Mouse (Mus musculus) midbrain, embryonic 11.5 days (tissue): ENCODE data around the gene Pdilt. TPM values are rescaled to one million over a fixed set of nuclear protein-coding genes. Genes with fewer than 3 reads are reported as not detected.

Experiments
- ATAC-seq: fragments of 200-750 bp; cut with Nextera tagmentation; 2 replicates; pipeline ENCODE4 v1.8.0; 2017; ENCODE audit warnings: moderate TSS enrichment, moderate library complexity; ENCODE audit not compliant: low FRiP score
- DNase-seq: peaks from one replicate; pipeline ENCODE4 v3.0.0; 2015; ENCODE audit warnings: low spot score; ENCODE audit errors: missing footprints
- H3K27ac ChIP-seq: fragments of 300-500 bp; sonication (generic); 2 replicates; pipeline ENCODE4 v1.5.1; 2014; ENCODE audit warnings: low read depth, low read length
- H3K27me3 ChIP-seq: fragments of 300-500 bp; sonication (generic); 2 replicates; pipeline ENCODE4 v1.6.1; 2014; ENCODE audit warnings: mild to moderate bottlenecking, low read length, moderate library complexity, mixed read lengths; ENCODE audit not compliant: control insufficient read depth, insufficient read depth
- H3K36me3 ChIP-seq: fragments of 300-500 bp; sonication (generic); 2 replicates; pipeline ENCODE4 v1.6.1; 2014; ENCODE audit warnings: mild to moderate bottlenecking, low read length, moderate library complexity, mixed read lengths; ENCODE audit not compliant: control insufficient read depth, insufficient read depth
- H3K4me1 ChIP-seq: fragments of 300-500 bp; sonication (generic); 2 replicates; pipeline ENCODE4 v1.6.1; 2014; ENCODE audit warnings: low read length; ENCODE audit not compliant: control insufficient read depth, insufficient read depth
- H3K4me2 ChIP-seq: fragments of 300-500 bp; sonication (generic); 2 replicates; pipeline ENCODE4 v1.6.1; 2014; ENCODE audit warnings: mild to moderate bottlenecking, moderate library complexity
- H3K4me3 ChIP-seq: fragments of 300-500 bp; sonication (generic); 2 replicates; pipeline ENCODE4 v1.5.1; 2014; ENCODE audit warnings: low read depth, low read length
- H3K9ac ChIP-seq: fragments of 300-500 bp; sonication (generic); 2 replicates; pipeline ENCODE4 v1.6.1; 2014; ENCODE audit warnings: low read length
- H3K9me3 ChIP-seq: fragments of 300-500 bp; sonication (generic); 2 replicates; pipeline ENCODE4 v1.6.1; 2016; ENCODE audit warnings: low read length; ENCODE audit not compliant: control insufficient read depth
- WGBS: fragments of 180-500 bp; shearing (Covaris S2); extraction: QIAGEN DNeasy Blood & Tissue Kit; methylation state at CpG from one replicate; pipeline ENCODE4 v1.1.7; 2014; 5-methylcytosine and 5-hydroxymethylcytosine counted together
- polyA plus RNA-seq: library from polyadenylated mRNA; unstranded; fragments of >200 nt; fragmentation: Nextera tagmentation; extraction: Ambion mirVana; gene quantifications from 2 replicates; pipeline ENCODE4 v1.2.1, GENCODE M21; 2014

The Pdilt gene
- polyA plus RNA-seq, 1 experiment from 2014 or later, result not detected

DNA sequence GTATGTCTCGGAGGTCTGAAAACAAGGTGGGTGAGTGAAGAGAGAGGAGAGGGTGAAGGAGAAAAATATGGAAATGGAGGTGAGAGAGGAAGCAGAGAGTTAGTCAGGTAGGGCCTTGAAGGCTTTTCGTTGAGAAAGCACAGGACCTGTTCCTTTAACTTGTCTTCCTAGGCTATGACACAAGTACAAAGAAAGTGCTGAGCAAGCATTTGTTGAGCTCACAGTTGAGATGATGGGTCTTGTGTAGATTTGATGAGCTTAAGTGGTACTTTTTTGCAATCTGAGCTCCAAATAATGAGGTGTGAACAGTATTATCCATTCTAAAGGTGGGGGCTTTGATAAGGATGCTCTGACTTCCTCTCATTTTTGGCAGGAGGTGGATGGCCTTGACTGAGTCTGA is 11.1 kb upstream of the Pdilt start:
- Histone ChIP-seq H3K27ac (no peak overlapping the region), H3K27me3 (no peaks in the 10 kb centered on the region), H3K4me1 (no peaks in the 10 kb centered on the region), H3K9ac (no peak overlapping the region), H3K36me3 (no peaks in the 10 kb centered on the region), H3K4me3 (no peak overlapping the region), H3K4me2 (no peak overlapping the region), H3K9me3 (no peaks in the 10 kb centered on the region)
- WGBS, result 81% methylated on average over 2 of the region's 2 CpGs
- ATAC-seq, result no peak
- no peak for DNase-seq

GRCm38 (mm10) chr7:119532924-119533323 is 9.6 kb upstream of the Pdilt start:
- DNase-seq (no peak), ATAC-seq (no peak)
- no peaks in the 10 kb centered on the region for H3K4me1 ChIP-seq
- WGBS, result 50% methylated on average over 1 of the region's 1 CpGs
- H3K4me3 ChIP-seq, result no peak overlapping the region
- no peak overlapping the region for H3K27ac ChIP-seq
- H3K9me3 ChIP-seq, result no peaks in the 10 kb centered on the region
- H3K27me3 ChIP-seq, result no peaks in the 10 kb centered on the region
- H3K36me3 ChIP-seq, result no peaks in the 10 kb centered on the region
- no peak overlapping the region for H3K9ac ChIP-seq
- H3K4me2 ChIP-seq, result no peak overlapping the region

DNA sequence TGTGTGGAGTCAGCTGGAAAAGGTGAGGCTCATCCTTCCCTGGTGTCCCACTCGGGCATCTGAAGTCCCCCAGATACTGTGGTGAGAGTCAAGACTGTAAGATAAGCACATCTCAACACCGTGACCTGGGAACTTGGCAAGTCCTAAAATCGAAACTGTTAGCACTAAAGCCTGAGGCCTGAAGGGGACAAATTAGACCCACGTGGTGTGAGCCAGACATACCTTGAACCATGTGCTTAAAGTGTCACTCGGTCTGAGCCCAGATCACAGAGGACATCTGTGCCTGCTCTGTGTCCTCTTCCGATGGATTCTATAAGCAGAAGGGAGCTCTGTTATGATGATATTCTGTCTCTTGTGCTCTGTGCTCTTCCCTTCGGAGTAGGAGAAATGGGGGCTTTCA is 5.3 kb upstream of the Pdilt start:
- Histone ChIP-seq H3K4me1 (no peaks in the 10 kb centered on the region), H3K27ac (no peak overlapping the region), H3K36me3 (no peaks in the 10 kb centered on the region), H3K9ac (no peak overlapping the region), H3K9me3 (no peaks in the 10 kb centered on the region), H3K4me2 (no peak overlapping the region), H3K27me3 (no peaks in the 10 kb centered on the region), H3K4me3 (no peak overlapping the region)
- 82% methylated on average over 7 of the region's 7 CpGs for WGBS
- ATAC-seq, result no peak
- DNase-seq, result no peak

- Histone ChIP-seq H3K36me3 (no peaks in the 10 kb centered on the region), H3K27me3 (no peaks in the 10 kb centered on the region), H3K4me3 (no peak overlapping the region), H3K27ac (no peak overlapping the region), H3K4me2 (no peak overlapping the region), H3K4me1 (no peaks in the 10 kb centered on the region), H3K9ac (no peak overlapping the region), H3K9me3 (no peaks in the 10 kb centered on the region)
- DNase-seq (no peak), ATAC-seq (no peak)
- WGBS, result 86% methylated on average over 2 of the region's 2 CpGs
These were observed 4.3 kb upstream of the Pdilt start for GRCm38 (mm10) chr7:119527548-119527947.

DNA sequence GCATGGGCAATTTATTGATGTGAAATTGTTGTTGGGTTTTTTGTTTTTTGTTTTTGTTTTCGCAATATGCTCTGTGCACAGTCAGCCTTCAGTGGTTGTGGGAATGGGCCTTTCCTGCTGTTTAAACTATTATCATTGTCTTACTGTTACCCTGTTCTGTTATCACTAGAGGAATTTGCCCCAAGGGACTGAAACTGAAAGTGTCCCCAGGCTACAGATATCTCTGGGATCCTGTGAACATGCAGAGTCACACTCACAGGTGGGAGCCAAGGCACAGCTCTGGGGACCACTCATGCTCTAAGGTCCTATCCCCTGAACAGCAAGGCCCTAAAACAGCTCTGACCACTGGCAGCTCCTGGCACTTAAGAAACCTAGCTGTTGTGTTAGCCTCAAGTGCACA is 3.8 kb upstream of the Pdilt start:
- no peaks in the 10 kb centered on the region for H3K4me1 ChIP-seq
- ATAC-seq (no peak), DNase-seq (no peak)

GRCm38 (mm10) chr7:119526486-119526885 is 3.2 kb upstream of the Pdilt start:
- Histone ChIP-seq H3K27me3 (no peaks in the 10 kb centered on the region), H3K9ac (no peak overlapping the region), H3K4me3 (no peak overlapping the region), H3K9me3 (no peaks in the 10 kb centered on the region), H3K4me2 (no peak overlapping the region), H3K27ac (no peak overlapping the region), H3K4me1 (no peaks in the 10 kb centered on the region), H3K36me3 (no peaks in the 10 kb centered on the region)
- 72% methylated on average over 13 of the region's 13 CpGs for WGBS
- ATAC-seq (no peak), DNase-seq (no peak)

More for the DNA sequence above, 3.8 kb upstream of the Pdilt start:
- H3K4me2 ChIP-seq, result no peak overlapping the region
- no peak overlapping the region for H3K4me3 ChIP-seq
- H3K36me3 ChIP-seq, result no peaks in the 10 kb centered on the region
- no peak overlapping the region for H3K9ac ChIP-seq
- 91% methylated on average over 1 of the region's 1 CpGs for WGBS
- no peaks in the 10 kb centered on the region for H3K9me3 ChIP-seq
- no peaks in the 10 kb centered on the region for H3K27me3 ChIP-seq
- H3K27ac ChIP-seq, result no peak overlapping the region

DNA sequence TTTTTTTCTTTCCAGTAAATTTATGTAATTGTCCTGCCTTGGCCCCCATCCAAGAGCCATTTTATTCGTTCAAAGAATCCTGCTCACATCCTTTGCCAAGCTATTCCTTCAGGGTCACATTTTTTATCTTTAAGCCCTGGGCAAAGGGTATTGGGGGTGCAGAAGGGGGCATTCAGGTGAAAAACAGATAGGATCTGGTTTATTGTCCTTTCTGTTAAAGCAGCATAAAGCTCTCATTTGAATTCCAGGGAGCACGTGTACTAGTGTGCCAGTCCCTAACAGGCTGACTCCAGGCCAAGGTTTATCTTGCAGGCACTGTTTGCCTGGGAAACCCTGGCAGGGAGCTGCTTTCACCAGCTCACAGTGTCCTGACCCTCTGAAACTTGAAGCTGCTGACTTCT is 2.6 kb upstream of the Pdilt start:
- Histone ChIP-seq H3K27ac (no peak overlapping the region), H3K27me3 (no peaks in the 10 kb centered on the region)
- WGBS, result 56% methylated on average over 2 of the region's 2 CpGs

DNA sequence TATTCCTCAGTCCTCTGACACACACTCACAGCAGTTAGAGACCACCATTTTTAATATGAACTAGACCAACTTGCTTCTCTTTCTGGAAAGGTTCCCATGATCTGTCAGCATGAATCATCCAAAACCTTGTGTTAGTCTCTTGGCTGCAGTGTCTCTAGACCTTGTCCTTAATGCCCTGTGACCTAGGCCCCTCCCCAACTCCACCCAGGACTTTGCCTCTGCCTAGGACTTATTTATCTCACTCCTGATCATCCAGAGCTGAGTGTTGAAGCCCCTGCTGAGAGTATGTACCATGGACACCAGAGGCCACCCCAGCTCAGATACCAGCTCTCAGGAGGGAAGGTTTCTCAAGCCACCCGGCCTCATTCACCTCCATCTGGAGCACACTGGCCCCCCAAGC is 904 bp downstream of the Pdilt start:
- no peak for ATAC-seq
- 89% methylated on average over 1 of the region's 1 CpGs for WGBS

More for the DNA sequence above, 2.6 kb upstream of the Pdilt start:
- Histone ChIP-seq H3K36me3 (no peaks in the 10 kb centered on the region), H3K4me2 (no peak overlapping the region), H3K9ac (no peak overlapping the region), H3K9me3 (no peaks in the 10 kb centered on the region), H3K4me3 (no peak overlapping the region), H3K4me1 (no peaks in the 10 kb centered on the region)
- DNase-seq, result no peak
- ATAC-seq, result no peak

DNA sequence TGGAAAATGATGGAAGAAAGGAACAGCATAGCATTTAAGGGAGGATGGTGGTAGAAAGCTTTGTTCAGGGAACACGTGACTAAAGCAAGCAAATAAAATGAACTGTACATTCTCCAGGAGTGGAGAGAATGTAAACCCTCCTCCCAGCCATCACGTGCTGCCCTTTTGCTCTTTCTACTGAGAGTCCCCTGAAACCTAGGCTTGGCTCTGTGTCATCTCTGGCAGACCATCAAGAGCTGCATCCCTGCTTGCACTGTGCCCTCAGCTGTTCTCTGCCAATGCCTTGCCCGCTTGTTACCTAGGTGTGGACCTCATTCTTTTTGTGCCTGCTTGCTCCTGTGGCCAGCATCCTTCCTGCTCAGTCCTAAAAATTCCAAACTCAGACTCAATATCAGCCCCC is 1.5 kb downstream of the Pdilt start:
- WGBS, result 76% methylated on average over 3 of the region's 3 CpGs
- ATAC-seq, result no peak

More for the DNA sequence above, 904 bp downstream of the Pdilt start:
- Histone ChIP-seq H3K27me3 (no peaks in the 10 kb centered on the region), H3K4me3 (no peak overlapping the region), H3K9me3 (no peaks in the 10 kb centered on the region), H3K27ac (no peak overlapping the region), H3K9ac (no peak overlapping the region), H3K4me2 (no peak overlapping the region), H3K4me1 (no peaks in the 10 kb centered on the region), H3K36me3 (no peaks in the 10 kb centered on the region)
- DNase-seq, result no peak

DNA sequence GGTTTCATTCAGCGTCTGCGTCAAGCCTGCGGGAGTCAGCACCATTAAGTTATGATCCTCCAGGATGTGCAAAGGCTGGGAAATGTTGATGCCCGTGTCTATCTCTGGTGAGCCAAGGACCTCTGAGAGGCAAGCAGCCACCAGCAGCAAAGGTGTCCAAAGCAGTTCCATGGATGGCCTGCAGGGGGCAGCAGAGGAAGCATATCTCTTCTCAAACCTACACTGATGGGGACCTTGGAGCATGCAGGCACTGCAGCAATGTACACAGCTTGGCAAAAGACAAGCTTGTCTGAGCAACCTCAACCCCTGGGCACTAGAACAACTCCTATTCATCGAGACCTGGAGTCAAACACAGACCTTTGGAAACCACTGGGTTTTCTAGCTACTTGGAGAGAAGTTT is 3.6 kb downstream of the Pdilt start:
- Histone ChIP-seq H3K27me3 (no peaks in the 10 kb centered on the region), H3K9me3 (no peaks in the 10 kb centered on the region), H3K4me1 (no peaks in the 10 kb centered on the region), H3K4me3 (no peak overlapping the region), H3K9ac (no peak overlapping the region), H3K27ac (no peak overlapping the region), H3K36me3 (no peaks in the 10 kb centered on the region), H3K4me2 (no peak overlapping the region)
- WGBS, result 49% methylated on average over 5 of the region's 5 CpGs
- DNase-seq, result peak; percentile 95
- ATAC-seq, result peak; percentile 46; the same call in 1 of the 2 replicates

More for the DNA sequence above, 1.5 kb downstream of the Pdilt start:
- no peaks in the 10 kb centered on the region for H3K9me3 ChIP-seq
- no peaks in the 10 kb centered on the region for H3K36me3 ChIP-seq
- no peak overlapping the region for H3K4me3 ChIP-seq
- no peak overlapping the region for H3K9ac ChIP-seq
- no peak for DNase-seq
- H3K4me1 ChIP-seq, result no peaks in the 10 kb centered on the region
- H3K4me2 ChIP-seq, result no peak overlapping the region
- H3K27me3 ChIP-seq, result no peaks in the 10 kb centered on the region
- H3K27ac ChIP-seq, result no peak overlapping the region
